Mouse (Mus musculus): Measurements from ENCODE around the gene Ttll13.

Gene Ttll13

DNA sequence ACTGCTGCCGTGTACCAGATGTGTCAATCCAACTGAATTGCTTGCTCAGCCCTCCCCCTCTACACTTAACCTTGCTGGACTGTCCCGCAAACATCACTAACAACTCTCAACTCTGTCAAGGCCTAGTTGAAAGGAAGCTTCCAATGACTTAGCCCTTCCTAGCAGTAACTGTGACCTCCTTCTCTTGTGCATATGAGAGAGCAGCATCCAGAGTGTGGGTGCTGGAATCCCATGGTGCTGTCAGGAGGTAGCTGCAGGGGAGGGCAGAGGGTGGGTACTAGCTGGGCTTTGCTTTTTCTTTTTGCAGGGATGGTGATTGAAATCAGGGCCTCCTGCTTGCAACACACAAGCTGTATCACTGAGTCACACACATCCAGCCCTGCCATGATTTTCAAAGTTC lies 27.3 kb downstream of the Ttll13 start:
- no peak for TF ChIP-seq GATA4 (IDR thresholded peaks at IDR 0.05; ENCODE audit: insufficient replicate concordance, low read length)

DNA sequence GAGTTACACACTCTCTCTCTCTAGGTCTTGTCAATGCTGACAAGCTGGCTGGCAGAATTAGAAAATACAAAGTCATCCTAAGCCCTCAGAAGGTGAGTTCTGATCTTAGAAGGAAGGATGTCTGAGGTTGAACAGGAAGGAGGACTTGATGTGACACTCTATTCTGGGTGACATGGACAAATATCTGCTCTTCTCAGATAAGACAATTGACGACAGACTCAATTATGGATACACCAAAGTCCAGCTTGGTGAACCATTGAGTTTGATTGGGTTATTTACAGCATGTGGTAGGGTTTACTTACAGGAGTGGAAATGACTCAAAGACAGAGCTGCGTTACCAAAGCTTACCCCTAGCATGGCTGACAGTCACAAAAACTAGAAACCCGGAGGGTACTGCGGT lies 30.2 kb downstream of the Ttll13 start:
- no peak for TF ChIP-seq GATA4 (IDR thresholded peaks at IDR 0.05; ENCODE audit: insufficient replicate concordance, low read length)

DNA sequence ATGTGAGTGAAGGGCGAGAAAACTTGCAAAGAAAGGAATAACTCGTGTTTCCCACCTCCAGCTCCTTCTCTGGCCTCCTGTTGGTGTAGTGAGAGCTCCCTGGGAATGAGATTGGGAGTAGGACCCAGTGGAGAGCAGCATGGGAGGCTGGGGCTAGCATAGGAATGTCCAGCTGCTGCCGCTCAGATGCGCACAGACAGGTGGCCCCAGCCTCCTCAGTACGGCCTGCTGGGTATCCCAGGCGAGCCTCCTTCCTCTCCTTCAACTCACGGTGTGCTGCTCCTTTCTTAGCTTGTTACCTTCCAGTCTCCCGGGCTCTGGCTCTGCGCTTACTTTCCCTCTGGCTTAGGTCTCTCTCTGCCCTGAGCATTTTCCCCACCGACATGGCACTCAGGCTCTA lies 33.9 kb downstream of the Ttll13 start:
- TF ChIP-seq GATA4 (IDR thresholded peaks at IDR 0.05; ENCODE audit: insufficient replicate concordance, low read length): no peak

DNA sequence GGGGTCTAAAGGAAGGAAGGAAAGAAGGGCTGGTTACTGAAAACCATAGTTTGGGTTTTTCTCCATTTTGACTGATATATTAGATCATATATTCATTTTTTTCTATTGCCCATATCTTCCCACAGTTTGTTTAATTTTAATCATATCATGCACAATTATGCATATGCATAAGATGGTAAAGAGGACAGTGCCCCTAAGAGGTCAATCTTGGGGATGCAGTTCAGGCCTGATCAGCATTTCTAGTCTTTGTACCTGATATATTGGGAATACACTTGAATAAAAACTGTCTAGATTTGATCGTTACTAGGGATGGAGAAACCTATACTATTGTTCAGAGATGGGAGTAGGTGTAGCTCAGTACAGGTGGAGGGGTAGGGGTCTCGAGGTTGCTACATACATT lies 34.8 kb downstream of the Ttll13 start:
- no peak for TF ChIP-seq GATA4 (IDR thresholded peaks at IDR 0.05; ENCODE audit: insufficient replicate concordance, low read length)

DNA sequence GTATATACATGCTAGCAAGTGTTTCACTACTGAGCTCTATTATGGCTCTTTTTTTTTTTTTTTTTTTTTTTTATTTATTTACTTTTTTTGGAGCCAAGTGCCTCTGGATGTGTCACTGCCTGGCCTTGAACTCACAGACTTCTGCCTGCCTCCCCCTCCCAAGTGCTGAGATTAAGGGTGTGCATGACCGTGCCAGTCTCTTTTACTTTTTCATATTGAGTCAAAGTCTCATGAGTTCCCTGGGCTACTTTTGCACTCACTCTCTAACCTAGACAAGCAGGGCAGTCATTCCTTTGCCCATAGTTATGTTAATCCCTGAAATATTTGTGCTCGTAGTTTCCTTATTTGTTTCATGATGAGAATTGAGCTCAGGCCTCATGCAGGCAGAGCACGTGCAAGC lies 35.5 kb downstream of the Ttll13 start:
- no peak for TF ChIP-seq GATA4 (IDR thresholded peaks at IDR 0.05; ENCODE audit: insufficient replicate concordance, low read length)

DNA sequence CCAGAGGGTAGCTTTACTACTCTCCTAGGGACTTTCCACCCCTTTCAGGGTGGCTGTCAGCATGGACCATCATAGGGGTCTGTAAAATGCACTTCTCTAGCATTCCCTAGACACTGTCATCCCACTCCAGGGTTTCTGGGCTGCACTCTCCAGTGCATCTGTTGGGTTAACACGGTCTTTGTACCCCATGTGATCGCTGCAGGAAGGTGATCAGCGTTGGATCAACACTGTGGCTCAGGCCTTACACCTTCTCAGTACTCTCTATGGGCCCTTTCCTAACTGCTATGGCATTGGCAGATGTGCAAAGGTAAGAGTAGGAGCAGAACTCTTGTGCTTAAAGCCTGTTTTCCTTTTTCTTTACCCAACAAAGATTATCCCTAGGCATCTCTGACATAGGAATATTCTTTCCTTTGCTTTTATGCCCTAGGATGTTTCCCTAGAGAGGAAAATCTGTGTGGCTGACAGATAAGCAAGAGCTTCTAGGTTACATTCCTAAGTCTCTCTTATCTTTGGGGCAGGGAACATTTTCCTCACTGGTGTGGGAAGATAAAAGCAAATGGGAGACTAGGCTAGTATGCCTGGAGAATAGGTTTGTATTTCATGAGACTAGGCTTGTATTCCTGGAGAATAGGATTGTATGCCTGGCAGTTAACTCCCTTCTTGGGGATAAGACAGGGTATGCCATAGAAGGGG lies 37.2 kb downstream of the Ttll13 start:
- no peak for TF ChIP-seq GATA4 (IDR thresholded peaks at IDR 0.05; ENCODE audit: insufficient replicate concordance, low read length)

DNA sequence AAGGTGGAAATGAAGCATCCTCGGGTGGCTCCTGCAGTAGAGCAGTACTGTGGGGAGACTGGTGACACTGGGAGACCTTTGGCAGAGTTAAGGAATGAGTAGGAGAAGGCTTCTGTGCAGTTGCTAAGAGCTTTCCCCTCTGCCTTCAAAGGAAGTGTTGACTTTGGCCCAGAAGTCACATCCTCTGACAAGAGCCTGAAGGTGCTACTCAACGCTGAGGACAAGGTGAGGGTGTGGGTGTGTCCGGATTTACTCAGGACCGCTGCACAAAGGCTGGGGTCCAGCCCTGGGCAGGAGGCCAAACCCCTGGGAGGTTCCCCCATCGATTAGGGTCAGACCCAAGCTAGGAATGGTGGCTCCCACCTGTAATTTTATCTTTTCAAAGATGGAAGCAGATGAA lies 38.2 kb downstream of the Ttll13 start:
- no peak for TF ChIP-seq GATA4 (IDR thresholded peaks at IDR 0.05; ENCODE audit: insufficient replicate concordance, low read length)

DNA sequence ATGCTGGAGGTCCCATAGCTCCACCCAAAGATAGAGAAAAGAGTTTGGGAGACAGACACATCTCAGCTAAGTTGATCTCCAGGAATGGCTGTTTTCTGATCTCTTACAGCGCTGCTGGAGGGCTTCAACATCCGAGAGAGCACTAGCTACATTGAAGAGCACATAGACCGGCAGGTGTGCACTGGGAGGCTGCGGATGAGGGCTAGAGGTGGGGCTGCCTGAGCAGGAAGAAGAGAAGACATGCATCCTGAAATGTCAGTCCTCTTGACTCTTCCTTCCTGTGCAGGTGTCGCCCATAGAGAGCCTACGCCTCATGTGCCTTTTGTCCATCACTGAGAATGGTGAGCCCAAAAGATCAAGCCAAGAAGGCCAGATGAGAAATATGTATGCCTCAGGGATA lies 39.5 kb downstream of the Ttll13 start:
- TF ChIP-seq GATA4 (IDR thresholded peaks at IDR 0.05; ENCODE audit: insufficient replicate concordance, low read length): no peak

DNA sequence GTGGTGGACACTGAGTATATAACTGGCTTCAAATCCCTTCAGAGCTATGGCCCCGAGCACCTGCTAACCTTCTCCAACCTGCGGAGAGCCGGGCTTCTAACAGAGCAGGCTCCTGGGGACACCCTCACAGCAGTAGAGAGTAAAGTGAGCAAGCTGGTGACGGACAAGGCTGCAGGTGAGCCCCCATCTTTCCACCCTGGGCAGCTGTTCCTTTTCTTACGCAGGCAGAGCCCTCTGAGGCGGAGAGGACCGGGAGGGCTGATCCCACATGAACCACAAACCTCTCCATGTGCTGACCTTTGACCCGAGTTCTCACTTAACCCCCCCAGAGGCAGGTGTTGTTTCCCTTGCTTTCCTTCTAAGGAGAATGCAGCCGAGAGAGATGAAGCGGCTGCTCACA lies 41.6 kb downstream of the Ttll13 start:
- no peak for TF ChIP-seq GATA4 (IDR thresholded peaks at IDR 0.05; ENCODE audit: insufficient replicate concordance, low read length)

DNA sequence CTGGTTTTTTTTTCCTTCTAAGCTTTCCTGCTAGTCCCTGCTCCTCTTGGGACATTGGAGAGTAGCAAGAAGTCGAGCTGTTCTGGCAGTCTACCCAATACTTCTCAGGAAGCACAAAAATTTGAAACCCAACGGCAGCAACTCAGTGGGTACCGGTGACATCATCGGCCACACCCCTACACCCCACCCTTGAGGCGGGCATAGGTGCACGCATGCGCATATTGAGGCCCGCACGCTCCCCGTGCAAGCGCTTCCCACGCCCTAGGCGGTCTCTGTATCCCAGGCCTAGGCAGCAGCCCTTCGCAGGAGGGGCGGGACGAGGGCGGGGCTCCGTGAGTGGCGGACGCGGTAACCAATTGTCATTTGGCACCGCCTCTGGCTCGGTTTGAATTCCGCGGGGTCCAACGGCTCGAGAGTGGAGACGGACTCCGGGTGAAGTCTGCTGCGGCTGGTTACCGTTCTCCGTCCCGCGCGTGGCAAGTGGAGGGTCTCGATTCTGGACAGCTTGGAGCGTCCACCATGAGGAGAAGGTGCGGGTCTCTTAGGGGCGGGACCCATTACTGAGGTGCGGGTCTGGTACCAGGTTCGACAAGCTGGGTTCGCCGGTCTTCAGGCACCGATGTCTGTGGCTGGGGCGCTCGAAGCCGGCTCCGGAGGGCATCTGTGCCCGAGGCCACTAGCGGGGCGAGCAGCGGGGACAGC lies 48.0 kb downstream of the Ttll13 start, which contains the start of gene Prc1:
Prc1 (plus strand) TSS at position 389 of the 702 bp plus-strand sequence.
- no peak for TF ChIP-seq GATA4 (IDR thresholded peaks at IDR 0.05; ENCODE audit: insufficient replicate concordance, low read length)

DNA sequence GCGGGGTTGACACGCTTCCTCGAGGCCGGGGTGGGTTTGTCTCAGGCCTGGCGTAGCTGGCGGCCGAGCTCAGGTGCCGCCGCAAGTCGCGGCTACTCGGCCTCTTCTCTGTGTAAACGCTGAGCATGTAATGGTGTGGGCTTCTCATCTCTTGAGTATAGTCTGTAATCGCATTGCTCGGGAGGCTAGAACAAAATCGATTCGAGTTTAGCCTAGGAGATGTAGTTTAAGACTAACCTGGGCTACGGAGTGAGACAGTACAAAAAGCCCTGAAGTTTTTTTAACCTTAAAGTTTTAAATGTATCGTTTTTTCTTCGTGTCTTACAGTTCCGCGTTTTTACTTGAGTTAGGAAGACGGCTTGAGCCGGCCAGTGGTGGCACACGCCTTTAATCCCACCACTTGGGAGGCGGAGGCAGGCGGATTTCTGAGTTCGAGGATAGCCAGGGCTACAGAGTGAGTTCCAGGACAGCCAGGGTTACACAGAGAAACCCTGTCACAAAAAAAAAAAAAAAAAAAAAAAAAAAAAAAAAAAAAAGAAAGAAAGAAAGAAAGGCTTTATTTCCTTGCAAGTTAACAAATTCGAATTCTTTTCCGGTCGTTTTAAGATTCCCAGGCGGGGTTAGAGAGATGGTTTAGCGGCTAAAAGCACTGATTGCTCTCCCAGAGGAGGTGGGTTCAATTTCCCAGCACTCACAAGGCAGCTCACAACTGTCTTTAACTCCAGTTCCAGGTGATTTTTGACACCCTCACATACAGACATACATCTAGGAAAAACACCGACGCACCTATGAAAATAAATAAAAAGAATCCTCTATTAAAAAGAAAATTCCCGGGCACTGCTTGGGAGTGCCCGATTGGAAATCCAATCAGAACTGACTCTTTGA lies 48.8 kb downstream of the Ttll13 start:
- no peak for TF ChIP-seq GATA4 (IDR thresholded peaks at IDR 0.05; ENCODE audit: insufficient replicate concordance, low read length)

DNA sequence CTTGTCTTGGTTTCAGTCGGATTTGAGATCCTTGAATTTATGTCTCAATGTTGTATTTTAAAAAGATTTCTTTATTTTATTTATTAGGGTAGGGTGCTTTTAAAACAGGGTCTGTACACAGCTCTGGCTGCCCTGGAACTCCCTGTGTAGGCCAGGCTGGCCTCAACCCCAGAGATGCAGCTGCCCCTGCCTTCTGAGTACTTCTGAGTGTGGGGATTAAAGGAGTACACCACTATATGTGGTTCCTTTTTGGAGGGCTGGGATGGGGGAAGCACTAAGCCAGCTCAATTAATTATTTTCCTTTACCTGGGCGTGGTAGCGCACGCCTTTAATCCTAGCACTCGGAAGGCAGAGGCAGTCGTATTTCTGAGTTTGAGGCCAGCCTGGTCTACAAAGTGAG lies 50.3 kb downstream of the Ttll13 start:
- no peak for TF ChIP-seq GATA4 (IDR thresholded peaks at IDR 0.05; ENCODE audit: insufficient replicate concordance, low read length)

DNA sequence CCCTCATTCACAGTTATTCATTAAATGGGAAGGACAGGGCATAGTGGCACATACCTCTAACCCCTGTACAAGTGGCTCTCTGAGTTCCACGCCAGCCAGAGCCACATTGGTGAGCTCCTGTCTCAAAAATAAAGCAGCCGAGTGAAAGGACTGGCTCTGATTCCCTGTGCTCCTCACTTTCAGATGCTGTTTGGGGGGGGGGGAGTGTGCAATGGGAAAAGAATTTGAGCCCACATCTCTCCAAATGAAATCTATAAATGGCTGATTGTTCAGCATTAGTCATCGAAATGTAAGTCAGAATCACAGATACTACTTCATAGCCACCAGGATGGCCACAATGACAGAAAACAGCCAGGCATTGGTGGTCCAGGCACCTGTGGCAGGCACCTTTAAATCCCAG lies 50.9 kb downstream of the Ttll13 start:
- TF ChIP-seq GATA4 (IDR thresholded peaks at IDR 0.05; ENCODE audit: insufficient replicate concordance, low read length): no peak

DNA sequence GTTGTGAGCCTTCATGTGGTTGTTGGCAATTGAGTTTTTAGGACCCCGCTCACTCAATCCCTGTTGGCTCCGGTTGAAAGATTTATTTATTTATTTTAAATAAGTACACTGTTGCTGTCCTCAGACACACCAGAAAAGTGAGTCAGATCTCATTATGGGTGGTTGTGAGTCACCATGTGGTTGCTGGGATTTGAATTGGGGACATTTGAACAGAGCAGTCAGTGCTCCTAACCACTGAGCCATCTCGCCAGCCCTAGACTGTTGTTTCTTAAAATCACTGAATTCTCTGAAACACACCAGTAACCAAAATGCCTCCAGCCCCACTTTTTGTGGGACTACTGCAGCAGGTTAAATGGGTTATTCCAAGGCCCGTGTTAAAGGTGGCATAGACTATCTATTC lies 52.6 kb downstream of the Ttll13 start:
- TF ChIP-seq GATA4 (IDR thresholded peaks at IDR 0.05; ENCODE audit: insufficient replicate concordance, low read length): no peak

DNA sequence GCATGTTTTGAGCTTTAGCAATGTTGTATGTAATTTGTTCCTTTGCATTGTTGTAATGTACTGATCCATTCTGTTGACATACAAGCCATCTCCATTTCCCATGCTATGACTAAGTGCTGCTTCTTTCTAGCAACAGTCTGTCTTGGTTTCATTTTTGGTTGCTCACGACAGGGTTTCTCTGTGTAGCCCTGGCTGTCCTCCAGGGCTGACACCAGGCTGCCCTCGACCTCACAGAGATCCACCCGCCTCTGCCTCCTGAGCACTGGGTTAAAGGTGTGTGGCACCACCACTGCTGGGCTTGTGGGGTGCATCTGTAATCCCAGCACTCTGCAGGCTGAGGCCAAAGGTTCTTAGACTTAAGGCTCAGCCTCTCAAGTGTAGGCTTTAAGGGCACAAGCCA lies 53.4 kb downstream of the Ttll13 start:
- TF ChIP-seq GATA4 (IDR thresholded peaks at IDR 0.05; ENCODE audit: insufficient replicate concordance, low read length): no peak

DNA sequence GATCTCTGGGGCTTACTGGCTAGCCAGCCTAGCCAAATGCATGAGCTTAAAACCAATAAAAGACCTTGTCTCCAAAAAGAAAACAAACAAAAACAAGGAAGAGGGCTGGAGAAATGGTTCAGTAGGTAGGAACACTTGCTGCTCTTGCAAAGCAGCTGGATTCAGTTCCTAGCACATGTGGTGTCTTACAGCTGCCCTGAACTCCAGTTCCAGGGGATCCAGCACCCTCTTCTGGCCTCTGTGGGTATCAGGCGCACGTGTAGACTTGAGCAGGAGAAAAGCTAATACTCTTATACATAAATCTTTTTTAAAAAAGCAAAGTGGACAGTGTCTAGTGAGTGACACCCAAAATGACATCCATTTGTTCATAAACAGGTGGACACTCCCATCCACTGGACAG lies 55.3 kb downstream of the Ttll13 start:
- TF ChIP-seq GATA4 (IDR thresholded peaks at IDR 0.05; ENCODE audit: insufficient replicate concordance, low read length): no peak

Data from liver, adult (tissue).